Mouse (Mus musculus): ENCODE data around the gene Tsr3. TPM values are rescaled to one million over a fixed set of nuclear protein-coding genes. Genes with fewer than 3 reads are reported as not detected.
"Not testable (repeated sequence)": the region's sequence is repeated elsewhere in the genome, so short reads cannot be mapped to it uniquely, and the experiment has no call there.

The Tsr3 gene
- total and polyA plus RNA-seq, 3 experiments, result 35.2 to 50.5 TPM; not detected in 1

GRCm38 (mm10) chr17:25227991-25228390, 12.0 kb upstream of the Tsr3 start:
- Histone ChIP-seq H3K4me1 (ENCODE audit: control insufficient read depth in 1 of 2, insufficient read depth in 2 of 2, low read length in 2 of 2) (peaks cover 7 to 35% of the 10 kb centered on the region in 2 experiments), H3K79me2 (ENCODE audit: control insufficient read depth, insufficient read depth, low read length, poor library complexity) (peaks cover 30% of the 10 kb centered on the region), H3K27ac (ENCODE audit: control insufficient read depth, low read depth, low read length) (no peak overlapping the region), H3K27me3 (ENCODE audit: control insufficient read depth in 1 of 2, insufficient read depth in 2 of 2, low read length in 2 of 2) (no peaks in the 10 kb centered on the region), H3K9ac (ENCODE audit: control insufficient read depth, low read depth, low read length, poor library complexity, severe bottlenecking) (no peak overlapping the region), H3K4me3 (ENCODE audit: control insufficient read depth in 1 of 2, insufficient read depth in 1 of 2, low read depth in 2 of 2, low read length in 2 of 2) (no peak overlapping the region), H3K36me3 (ENCODE audit: control insufficient read depth in 1 of 2, insufficient read depth in 2 of 2, low read length in 2 of 2) (peaks cover 5 to 27% of the 10 kb centered on the region in 2 experiments), H3K9me3 (replicated peaks; ENCODE audit: insufficient read depth, low read length) (no peaks in the 10 kb centered on the region)
- TF ChIP-seq BHLHE40 (IDR thresholded peaks at IDR 0.05; ENCODE audit: borderline replicate concordance, low read depth, low read length) (no peak), MEF2A (IDR thresholded peaks at IDR 0.05; ENCODE audit: extremely low read depth, insufficient replicate concordance, low read depth, low read length, poor library complexity, severe bottlenecking) (no peak), NRF1 (IDR thresholded peaks at IDR 0.05; ENCODE audit: insufficient read depth, low read depth, low read length, poor library complexity, severe bottlenecking) (no peak), ELF1 (IDR thresholded peaks at IDR 0.05; ENCODE audit: low read depth, low read length) (no peak), NELFE (IDR thresholded peaks at IDR 0.05; ENCODE audit: low read depth, low read length) (no peak)
- DNase-seq (ENCODE audit: low read depth, low spot score), result no peak

GRCm38 (mm10) chr17:25230014-25230655, 9.8 kb upstream of the Tsr3 start:
- H3K4me3 ChIP-seq (ENCODE audit: control insufficient read depth in 1 of 2, insufficient read depth in 1 of 2, low read depth in 2 of 2, low read length in 2 of 2); H3K27ac ChIP-seq (ENCODE audit: control insufficient read depth, low read depth, low read length); H3K27me3 ChIP-seq (ENCODE audit: control insufficient read depth in 1 of 2, insufficient read depth in 2 of 2, low read length in 2 of 2); H3K9ac ChIP-seq (ENCODE audit: control insufficient read depth, low read depth, low read length, poor library complexity, severe bottlenecking); H3K9me3 ChIP-seq (replicated peaks; ENCODE audit: insufficient read depth, low read length); DNase-seq (ENCODE audit: low read depth, low spot score): not testable (repeated sequence)
- Histone ChIP-seq H3K79me2 (ENCODE audit: control insufficient read depth, insufficient read depth, low read length, poor library complexity) (peaks cover 15% of the 10 kb centered on the region), H3K4me1 (ENCODE audit: control insufficient read depth in 1 of 2, insufficient read depth in 2 of 2, low read length in 2 of 2) (peaks cover 2 to 14% of the 10 kb centered on the region in 2 experiments; a peak in 3 of 4 replicates), H3K36me3 (ENCODE audit: control insufficient read depth in 1 of 2, insufficient read depth in 2 of 2, low read length in 2 of 2) (peaks cover 5 to 12% of the 10 kb centered on the region in 2 experiments)

- Histone ChIP-seq H3K4me1 (ENCODE audit: control insufficient read depth in 1 of 2, insufficient read depth in 2 of 2, low read length in 2 of 2) (peaks cover 0 to 8% of the 10 kb centered on the region in 2 experiments; a peak in 2 of 4 replicates), H3K4me3 (ENCODE audit: control insufficient read depth in 1 of 2, insufficient read depth in 1 of 2, low read depth in 2 of 2, low read length in 2 of 2) (no peak overlapping the region), H3K9me3 (replicated peaks; ENCODE audit: insufficient read depth, low read length) (no peaks in the 10 kb centered on the region), H3K9ac (ENCODE audit: control insufficient read depth, low read depth, low read length, poor library complexity, severe bottlenecking) (no peak overlapping the region), H3K27ac (ENCODE audit: control insufficient read depth, low read depth, low read length) (no peak overlapping the region), H3K36me3 (ENCODE audit: control insufficient read depth in 1 of 2, insufficient read depth in 2 of 2, low read length in 2 of 2) (peaks cover 5 to 7% of the 10 kb centered on the region in 2 experiments), H3K27me3 (ENCODE audit: control insufficient read depth in 1 of 2, insufficient read depth in 2 of 2, low read length in 2 of 2) (no peaks in the 10 kb centered on the region), H3K79me2 (ENCODE audit: control insufficient read depth, insufficient read depth, low read length, poor library complexity) (peaks cover 12% of the 10 kb centered on the region)
- no peak for DNase-seq (ENCODE audit: low read depth, low spot score)
- TF ChIP-seq JUND (IDR thresholded peaks at IDR 0.05; ENCODE audit: low read depth, low read length) (no peak), MAZ (IDR thresholded peaks at IDR 0.05; ENCODE audit: low read depth, low read length) (no peak), GABPA (IDR thresholded peaks at IDR 0.05; ENCODE audit: low read depth, low read length) (no peak), SIN3A (IDR thresholded peaks at IDR 0.05; ENCODE audit: low read length) (no peak), ZKSCAN1 (IDR thresholded peaks at IDR 0.05; ENCODE audit: low read depth, low read length) (no peak), SMC3 (IDR thresholded peaks at IDR 0.05; ENCODE audit: low read depth, low read length) (no peak), CTCF (IDR thresholded peaks at IDR 0.05 in 2 of 3, conservative IDR thresholded peaks at IDR 0.05 in 1 of 3; ENCODE audit: control insufficient read depth in 1 of 3, insufficient read depth in 1 of 3, low read depth in 2 of 3, low read length in 3 of 3, poor library complexity in 1 of 3, severe bottlenecking in 1 of 3) (no peak), CHD1 (IDR thresholded peaks at IDR 0.05; ENCODE audit: low read depth, low read length) (no peak), USF2 (IDR thresholded peaks at IDR 0.05; ENCODE audit: borderline replicate concordance in 1 of 2, insufficient read depth in 1 of 2, low read depth in 1 of 2, low read length in 2 of 2) (no peak), BHLHE40 (IDR thresholded peaks at IDR 0.05; ENCODE audit: borderline replicate concordance, low read depth, low read length) (no peak), TBP (IDR thresholded peaks at IDR 0.05; ENCODE audit: low read depth, low read length) (no peak), ZC3H11A (IDR thresholded peaks at IDR 0.05; ENCODE audit: low read depth, low read length) (no peak), CHD2 (IDR thresholded peaks at IDR 0.05; ENCODE audit: low read length) (no peak), MAX (IDR thresholded peaks at IDR 0.05; ENCODE audit: low read length) (no peak), TCF12 (IDR thresholded peaks at IDR 0.05; ENCODE audit: low read depth, low read length) (no peak), GATA1 (IDR thresholded peaks at IDR 0.05; ENCODE audit: low read depth, low read length) (no peak), TAL1 (IDR thresholded peaks at IDR 0.05; ENCODE audit: low read length) (no peak), KAT2A (conservative IDR thresholded peaks at IDR 0.05; ENCODE audit: low read depth, low read length) (no peak), NRF1 (IDR thresholded peaks at IDR 0.05; ENCODE audit: insufficient read depth, low read depth, low read length, poor library complexity, severe bottlenecking) (no peak), ZMIZ1 (IDR thresholded peaks at IDR 0.05; ENCODE audit: low read depth, low read length) (no peak)
These were observed 9.3 kb upstream of the Tsr3 start for GRCm38 (mm10) chr17:25230700-25231099.

All from MEL (cell line).